Mouse (Mus musculus) ES-E14 (cell line): ENCODE data around the gene Slc7a15.

Source experiments
- CHD2 ChIP-seq: IDR thresholded peaks from 2 replicates; pipeline ENCODE4 v1.6.1; 2014; ENCODE audit warnings: mild to moderate bottlenecking, low read depth, low read length, inconsistent platforms
- MAFK ChIP-seq: IDR thresholded peaks from 2 replicates; pipeline ENCODE4 v1.6.1; 2014; ENCODE audit warnings: mild to moderate bottlenecking, low read depth, low read length, inconsistent platforms; ENCODE audit not compliant: insufficient read depth
- ZC3H11A ChIP-seq: IDR thresholded peaks from 2 replicates; pipeline ENCODE4 v1.6.1; 2012; ENCODE audit warnings: low read depth, mild to moderate bottlenecking, inconsistent platforms, low read length, borderline replicate concordance
- ZNF384 ChIP-seq: IDR thresholded peaks from 2 replicates; pipeline ENCODE4 v1.6.1; 2012; ENCODE audit warnings: low read depth, low read length, inconsistent platforms

- TF ChIP-seq ZNF384 (no peak), ZC3H11A (no peak), MAFK (no peak), CHD2 (no peak)
Observed at GRCm38 (mm10) chr12:8493386-8493785, 105.5 kb downstream of the Slc7a15 start.
